Mouse (Mus musculus) E14TG2a.4 (cell line): Measurements from ENCODE around the gene Smad6.

ENCODE experiments used
- CTCF ChIP-seq: conservative IDR thresholded peaks from 2 replicates; pipeline ENCODE4 v1.5.1; 2014; ENCODE audit warnings: low read length
- NANOG ChIP-seq: IDR thresholded peaks from 2 replicates; pipeline ENCODE4 v1.6.1; 2014; ENCODE audit warnings: borderline replicate concordance, low read length, mixed read lengths

GRCm38 (mm10) chr9:63993256-63993655 is 28.6 kb downstream of the Smad6 start:
- TF ChIP-seq CTCF (no peak), NANOG (no peak)
